Mouse (Mus musculus) gastrocnemius, postnatal 36 days (tissue): ENCODE measurements around the gene Mpc2. TPM values are rescaled to one million over a fixed set of nuclear protein-coding genes. Genes with fewer than 3 reads are reported as not detected.

Source experiments
- DNase-seq, 2 experiments: peaks; one replicate each; pipeline ENCODE4 v3.0.0; 2022
- intact Hi-C: fragments of 180-260 bp; cut with DNase I; formaldehyde crosslinking; loops from one replicate; pipeline ENCODE4 v1.15.1; 2025
- total RNA-seq, 2 experiments: library from RNA; stranded (reverse); gene quantifications; 2 replicates each; pipeline ENCODE4 v1.2.3; 2021

The Mpc2 gene
- total RNA-seq, 2 experiments from 2014 or later, result 319 to 325 TPM

DNA sequence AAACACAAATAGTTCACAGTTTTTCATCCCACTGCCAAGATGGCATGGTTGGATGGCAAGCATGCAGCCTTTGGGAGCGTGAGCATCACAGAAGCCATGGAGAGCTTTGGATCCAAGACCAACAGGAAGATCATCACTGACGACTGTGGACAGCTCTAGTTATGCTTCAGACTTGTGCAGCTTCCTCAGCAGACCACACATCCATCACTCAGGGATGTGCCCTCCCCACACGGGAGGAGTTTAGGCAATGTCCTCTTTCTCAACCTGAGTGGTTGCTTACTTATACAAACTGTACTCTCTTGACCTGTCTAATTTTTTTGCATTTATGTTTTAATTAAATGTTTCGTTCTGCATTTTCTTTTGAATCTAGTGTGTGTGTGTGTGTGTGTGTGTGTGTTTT lies 28.8 kb downstream of the Mpc2 start:
- no peak for DNase-seq
- intact Hi-C loops, result no loop called here

DNA sequence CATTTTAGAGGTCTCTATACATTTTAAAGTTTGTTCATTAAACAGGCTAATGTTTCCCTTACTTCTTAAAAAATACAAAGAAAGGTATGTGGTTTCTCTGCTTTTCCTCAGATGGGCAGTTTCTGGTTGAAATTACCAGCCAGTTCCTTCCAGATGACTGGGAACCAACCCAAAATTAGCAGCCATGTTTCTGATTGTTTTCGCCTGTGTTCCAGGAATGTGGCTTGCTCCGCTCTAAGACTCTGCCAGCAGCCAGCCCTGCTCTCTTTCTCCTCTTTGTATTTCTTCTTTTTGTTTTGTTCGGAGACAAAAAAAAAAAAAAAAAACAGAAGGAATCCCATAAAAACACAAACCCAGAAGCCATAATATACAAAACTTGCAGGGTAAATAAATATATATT lies 38.4 kb downstream of the Mpc2 start:
- intact Hi-C loops, result no loop called here
- no peak for DNase-seq

- intact Hi-C loops, result loop anchor here (5.0 to 10.0 kb wide), 2 partner anchors 36 to 119 kb away; no protein-coding TSS in a partner anchor
- DNase-seq, result peak; percentile 22 to 24
Observed at GRCm38 (mm10) chr1:165503307-165504024, 43.0 kb downstream of the Mpc2 start.

GRCm38 (mm10) chr1:165506303-165506702 lies 45.9 kb downstream of the Mpc2 start:
- no peak for DNase-seq
- intact Hi-C loops, result loop anchor here (10.0 kb wide), 1 partner anchor 122 kb away; no protein-coding TSS in a partner anchor

DNA sequence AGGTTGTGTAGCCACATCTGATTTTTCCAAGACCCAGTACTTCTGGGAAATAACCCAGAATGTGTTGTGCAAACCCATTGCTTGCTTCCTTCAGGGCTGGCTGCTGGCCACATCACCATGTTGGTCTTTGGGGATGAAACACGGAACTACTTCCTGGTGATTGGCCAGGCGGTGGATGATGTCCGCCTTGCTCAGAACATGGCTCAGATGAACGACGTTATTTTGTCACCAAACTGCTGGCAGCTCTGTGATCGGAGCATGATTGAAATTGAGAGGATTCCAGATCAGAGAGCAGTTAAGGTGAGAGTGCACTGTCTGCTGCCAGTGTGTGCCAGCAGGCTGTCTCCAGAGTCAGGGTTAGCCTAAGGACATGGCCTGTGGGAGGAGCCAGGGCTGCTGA lies 49.7 kb downstream of the Mpc2 start:
- peak; percentile 34 to 41 for DNase-seq
- intact Hi-C loops, result no loop called here

DNA sequence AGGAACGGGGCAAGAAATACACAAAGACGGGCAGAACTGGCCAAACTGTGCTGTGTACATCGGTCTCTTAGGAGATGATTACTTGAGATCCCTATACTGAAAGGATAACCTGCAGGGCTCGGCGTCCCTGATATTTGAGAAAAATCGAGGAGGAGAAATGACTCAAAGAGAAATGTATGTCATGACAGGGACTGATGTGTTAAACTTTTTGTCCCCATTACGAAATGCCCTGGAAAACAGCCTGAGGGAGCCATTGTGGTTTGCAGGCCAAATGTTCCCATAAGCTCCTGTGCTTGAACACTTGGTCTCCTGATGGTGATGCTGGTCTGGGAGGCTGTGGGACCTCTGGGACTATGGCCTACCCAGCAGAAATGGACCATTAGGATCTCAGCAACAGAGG lies 60.3 kb downstream of the Mpc2 start:
- intact Hi-C loops, result loop anchor here (5.0 kb wide), 1 partner anchor 37 kb away; no protein-coding TSS in a partner anchor
- no peak for DNase-seq

Other genes starting within 250 kb of the Mpc2 start
- 10 to 100 TPM; 13.9 to 19.4 TPM for gene Tiprl, start 223.6 kb upstream of the Mpc2 start, total RNA-seq
- 1 to 10 TPM in 1 of 2 experiments, under 1 TPM in 1; 0.69 to 1.4 TPM for gene Gpr161, start 164.8 kb upstream of the Mpc2 start, total RNA-seq
- 100 to 1,000 TPM; 254 to 275 TPM for gene Dcaf6, start 162 bp upstream of the Mpc2 start, total RNA-seq
- gene Adcy10, start 24.5 kb downstream of the Mpc2 start, total RNA-seq, result not detected
- gene Mpzl1, start 173.9 kb downstream of the Mpc2 start, total RNA-seq, result 1 to 10 TPM; 8.6 to 9.1 TPM
- gene Rcsd1, start 249.1 kb downstream of the Mpc2 start, total RNA-seq, result 10 to 100 TPM; 96.2 to 99.4 TPM